Mouse (Mus musculus): ENCODE results near the gene Fcrl6.

GRCm38 (mm10) chr1:172635258-172635657, 32.9 kb upstream of the Fcrl6 start:
- TF ChIP-seq USF1 (IDR thresholded peaks at IDR 0.05; ENCODE audit: low read depth) = no peak
- no peak for TF ChIP-seq MAX (IDR thresholded peaks at IDR 0.05)
- TF ChIP-seq CTCF (IDR thresholded peaks at IDR 0.05; ENCODE audit: control insufficient read depth, insufficient read depth, insufficient read length) = no peak
- no peak for TF ChIP-seq MYOG (IDR thresholded peaks at IDR 0.05; ENCODE audit: control insufficient read depth, extremely low read depth, insufficient read length)
- no peak for TF ChIP-seq MYOD1 (IDR thresholded peaks at IDR 0.05; ENCODE audit: control insufficient read depth, insufficient read length, low read depth)
